ENCODE assay signal across 16 mouse cellular contexts in the genomic region with DNA sequence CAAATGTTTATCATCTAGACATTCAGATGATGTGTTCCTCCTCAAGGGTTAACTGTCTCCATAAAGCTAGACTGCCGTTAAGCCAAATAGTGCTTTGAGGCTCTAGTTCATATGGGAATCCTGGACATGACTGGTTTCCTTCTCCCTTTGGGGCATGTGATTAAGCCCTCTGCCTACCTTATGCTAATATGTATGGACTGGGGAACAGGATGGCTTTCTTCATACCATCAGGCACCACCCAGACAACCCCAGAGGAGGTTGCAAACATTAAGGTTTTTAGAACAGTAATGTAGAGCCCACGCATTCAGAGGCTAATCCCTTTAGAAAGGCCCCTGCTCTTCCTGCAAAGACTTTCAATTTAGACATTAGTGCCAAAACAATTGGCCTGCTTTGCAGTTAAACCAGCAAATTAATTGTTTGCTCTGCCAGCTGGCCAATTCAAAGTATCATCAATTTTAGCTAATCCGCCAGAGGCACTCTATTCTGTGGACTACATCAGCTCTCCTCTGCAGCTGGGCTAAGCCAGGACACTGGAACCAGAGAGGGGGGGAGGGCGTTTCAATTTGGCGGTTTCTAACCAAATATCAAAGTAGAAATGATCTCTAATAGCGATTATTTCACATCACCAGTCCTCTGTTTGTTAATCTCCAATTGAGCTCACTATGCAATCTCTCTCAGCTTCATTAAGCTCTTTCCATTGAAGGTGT.
DNase-seq lines count a peak whose midpoint lies in the region; ATAC-seq and TF ChIP-seq lines count a peak whose summit lies in the region.
"Had no signal": no experiment of that assay in that cellular context is flagged by ENCODE, and none has a peak within 500 bp of the region (broad histone marks: within the 10 kb centered on the region; RNA-seq: fewer than 3 reads in every experiment).

No protein-coding gene starts in this region.

- no peaks in the 10 kb centered on the region for H3K9me3 ChIP-seq in hindbrain, postnatal 0 days (ENCODE audit: low read length)
- H3K9me3 ChIP-seq in hindbrain, embryonic 11.5 days (ENCODE audit: control insufficient read depth, low read length) = no peaks in the 10 kb centered on the region
- H3K9me3 ChIP-seq in midbrain, embryonic 12.5 days = no peaks in the 10 kb centered on the region
- H3K9me3 ChIP-seq in neural tube, embryonic 15.5 days (replicated peaks) = no peaks in the 10 kb centered on the region
- no peaks in the 10 kb centered on the region for H3K9me3 ChIP-seq in liver, embryonic 11.5 days (ENCODE audit: control insufficient read depth, low read length)
- H3K9me3 ChIP-seq: heart, embryonic 15.5 days; intestine, embryonic 15.5 days; liver, embryonic 13.5 days had no signal

- ATAC-seq in hindbrain, postnatal 0 days = no peak
- ATAC-seq in hindbrain, embryonic 11.5 days (ENCODE audit: low FRiP score) = no peak
- peak; percentile 77 for ATAC-seq in midbrain, embryonic 12.5 days (ENCODE audit: low FRiP score, low read depth)
- peak; percentile 55; the same call in 1 of the 2 replicates for ATAC-seq in neural tube, embryonic 15.5 days (ENCODE audit: low FRiP score)
- no peak for ATAC-seq in inflammation-experienced regulatory T-cells, adult 6 months
- ATAC-seq in liver, embryonic 11.5 days (replicated peaks; ENCODE audit: low FRiP score) = no peak
- ATAC-seq: intestine, embryonic 15.5 days; lung, postnatal 0 days had no signal

- no peak overlapping the region for H3K4me2 ChIP-seq in hindbrain, postnatal 0 days (ENCODE audit: low read depth, low read length)
- H3K4me2 ChIP-seq in hindbrain, embryonic 11.5 days (replicated peaks; ENCODE audit: low read depth, low read length) = no peak overlapping the region
- H3K4me2 ChIP-seq in midbrain, embryonic 12.5 days (replicated peaks) = no peak overlapping the region
- H3K4me2 ChIP-seq in neural tube, embryonic 15.5 days = no peak overlapping the region
- no peak overlapping the region for H3K4me2 ChIP-seq in liver, embryonic 11.5 days
- H3K4me2 ChIP-seq: heart, embryonic 15.5 days; intestine, embryonic 15.5 days; liver, embryonic 13.5 days had no signal

- no peak overlapping the region for H3K9ac ChIP-seq in hindbrain, postnatal 0 days (replicated peaks; ENCODE audit: low read length)
- no peak overlapping the region for H3K9ac ChIP-seq in hindbrain, embryonic 11.5 days (ENCODE audit: low read depth, low read length)
- no peak overlapping the region for H3K9ac ChIP-seq in midbrain, embryonic 12.5 days (replicated peaks)
- H3K9ac ChIP-seq in neural tube, embryonic 15.5 days (replicated peaks) = no peak overlapping the region
- no peak overlapping the region for H3K9ac ChIP-seq in liver, embryonic 11.5 days (ENCODE audit: low read depth, low read length)
- H3K9ac ChIP-seq: heart, embryonic 15.5 days; intestine, embryonic 15.5 days; liver, embryonic 13.5 days had no signal

- H3K27ac ChIP-seq in hindbrain, postnatal 0 days = no peak overlapping the region
- no peak overlapping the region for H3K27ac ChIP-seq in hindbrain, embryonic 11.5 days (ENCODE audit: low read depth, low read length)
- no peak overlapping the region for H3K27ac ChIP-seq in midbrain, embryonic 12.5 days (replicated peaks)
- H3K27ac ChIP-seq in neural tube, embryonic 15.5 days (replicated peaks) = no peak overlapping the region
- no peak overlapping the region for H3K27ac ChIP-seq in liver, embryonic 11.5 days (ENCODE audit: low read depth, low read length)
- H3K27ac ChIP-seq: heart, adult 2 months; heart, embryonic 15.5 days; intestine, embryonic 15.5 days; kidney, postnatal 0 days; liver, embryonic 13.5 days had no signal

- DNase-seq in hindbrain, postnatal 0 days (ENCODE audit: low spot score) = peak; percentile 12
- DNase-seq in hindbrain, embryonic 11.5 days (ENCODE audit: low spot score) = no peak
- peak; percentile 57 for DNase-seq in brain, embryonic 14.5 days (ENCODE audit: low read depth)
- no peak for DNase-seq in liver, embryonic 11.5 days (ENCODE audit: low spot score)
- no peak for DNase-seq in adrenal gland, postnatal 25 days
- DNase-seq: cerebellum, adult 2 months; heart, adult 2 months; liver, embryonic 13.5 days; right cerebral cortex, postnatal 4 days had no signal

- no peak for TF ChIP-seq CTCF in hindbrain, postnatal 0 days (IDR thresholded peaks at IDR 0.05; ENCODE audit: low read depth)
- no peak for TF ChIP-seq CTCF in brain, embryonic 14.5 days (IDR thresholded peaks at IDR 0.05; ENCODE audit: borderline replicate concordance, extremely low read depth, insufficient read depth, insufficient read length)

- no peaks in the 10 kb centered on the region for H3K4me1 ChIP-seq in hindbrain, postnatal 0 days (ENCODE audit: insufficient read depth, low read length)
- no peaks in the 10 kb centered on the region for H3K4me1 ChIP-seq in hindbrain, embryonic 11.5 days (replicated peaks; ENCODE audit: control insufficient read depth, insufficient read depth, low read length)
- H3K4me1 ChIP-seq in midbrain, embryonic 12.5 days = 0 out of 2 replicates have a peak, but pooled peaks cover 5% of the 10 kb centered on the region
- 0 out of 2 replicates have a peak, but pooled peaks cover 3% of the 10 kb centered on the region for H3K4me1 ChIP-seq in neural tube, embryonic 15.5 days
- no peaks in the 10 kb centered on the region for H3K4me1 ChIP-seq in liver, embryonic 11.5 days (replicated peaks; ENCODE audit: control insufficient read depth, insufficient read depth, low read length)
- H3K4me1 ChIP-seq: heart, embryonic 15.5 days; intestine, embryonic 15.5 days; liver, embryonic 13.5 days had no signal

- H3K27me3 ChIP-seq in hindbrain, postnatal 0 days (ENCODE audit: insufficient read depth, low read length) = no peaks in the 10 kb centered on the region
- no peaks in the 10 kb centered on the region for H3K27me3 ChIP-seq in hindbrain, embryonic 11.5 days (ENCODE audit: control insufficient read depth, insufficient read depth, low read length)
- no peaks in the 10 kb centered on the region for H3K27me3 ChIP-seq in midbrain, embryonic 12.5 days
- H3K27me3 ChIP-seq in neural tube, embryonic 15.5 days (replicated peaks) = no peaks in the 10 kb centered on the region
- H3K27me3 ChIP-seq in liver, embryonic 11.5 days (replicated peaks; ENCODE audit: control insufficient read depth, insufficient read depth, low read length) = no peaks in the 10 kb centered on the region
- H3K27me3 ChIP-seq: heart, embryonic 15.5 days; intestine, embryonic 15.5 days; liver, embryonic 13.5 days had no signal

- no peak for TF ChIP-seq POLR2A in brain, embryonic 14.5 days (IDR thresholded peaks at IDR 0.05; ENCODE audit: borderline replicate concordance, extremely low read depth, insufficient read depth, insufficient read length, poor library complexity, severe bottlenecking)

- WGBS in hindbrain, postnatal 0 days = 59% methylated on average over 6 of the region's 6 CpGs
- WGBS in hindbrain, embryonic 11.5 days = 76% methylated on average over 6 of the region's 6 CpGs
- 42% methylated on average over 6 of the region's 6 CpGs for WGBS in midbrain, embryonic 12.5 days
- 39% methylated on average over 6 of the region's 6 CpGs for WGBS in neural tube, embryonic 15.5 days
- 72% methylated on average over 6 of the region's 6 CpGs for WGBS in liver, embryonic 11.5 days

- no peaks in the 10 kb centered on the region for H3K36me3 ChIP-seq in hindbrain, postnatal 0 days (ENCODE audit: insufficient read depth, low read length)
- H3K36me3 ChIP-seq in hindbrain, embryonic 11.5 days (ENCODE audit: control insufficient read depth, insufficient read depth, low read length) = no peaks in the 10 kb centered on the region
- peaks cover 8% of the 10 kb centered on the region for H3K36me3 ChIP-seq in midbrain, embryonic 12.5 days
- H3K36me3 ChIP-seq in neural tube, embryonic 15.5 days = peaks cover 9% of the 10 kb centered on the region
- no peaks in the 10 kb centered on the region for H3K36me3 ChIP-seq in liver, embryonic 11.5 days (ENCODE audit: control insufficient read depth, insufficient read depth, low read length)
- H3K36me3 ChIP-seq: heart, embryonic 15.5 days; intestine, embryonic 15.5 days; liver, embryonic 13.5 days had no signal

- H3K4me3 ChIP-seq in hindbrain, postnatal 0 days (ENCODE audit: low read length) = no peak overlapping the region
- no peak overlapping the region for H3K4me3 ChIP-seq in hindbrain, embryonic 11.5 days (ENCODE audit: low read depth, low read length)
- H3K4me3 ChIP-seq in midbrain, embryonic 12.5 days = no peak overlapping the region
- no peak overlapping the region for H3K4me3 ChIP-seq in neural tube, embryonic 15.5 days (replicated peaks)
- no peak overlapping the region for H3K4me3 ChIP-seq in liver, embryonic 11.5 days (ENCODE audit: low read depth, low read length)
- H3K4me3 ChIP-seq: heart, adult 2 months; heart, embryonic 15.5 days; intestine, embryonic 15.5 days; liver, embryonic 13.5 days had no signal

Comparison
In these comparisons a context has a peak if more than half of its experiments do, and no peak if none do; other contexts are left out.
1. DNase-seq: peak in hindbrain, postnatal 0 days (single experiment) and brain, embryonic 14.5 days (single experiment); none in hindbrain, embryonic 11.5 days (single experiment), liver, embryonic 11.5 days (single experiment) and adrenal gland, postnatal 25 days (single experiment).
2. ATAC-seq: peak in midbrain, embryonic 12.5 days (single experiment) and neural tube, embryonic 15.5 days (single experiment); none in hindbrain, postnatal 0 days (single experiment), hindbrain, embryonic 11.5 days (single experiment), inflammation-experienced regulatory T-cells, adult 6 months (single experiment) and liver, embryonic 11.5 days (single experiment).